Mouse (Mus musculus) G1E (cell line): ENCODE measurements around the gene Mms19. TPM values are rescaled to one million over a fixed set of nuclear protein-coding genes. Genes with fewer than 3 reads are reported as not detected.

ENCODE experiments used
- ATAC-seq: 2 replicates; pipeline ENCODE4 v1.8.0; 2016; ENCODE audit warnings: mild to moderate bottlenecking; ENCODE audit not compliant: insufficient number of reproducible peaks, poor library complexity, low FRiP score, severe bottlenecking; ENCODE audit errors: extremely low read depth
- DNase-seq: peaks from one replicate; pipeline ENCODE4 v3.0.0; 2012; ENCODE audit warnings: low spot score
- H3K27me3 ChIP-seq: 2 replicates; pipeline ENCODE4 v1.6.1; 2012; ENCODE audit warnings: mild to moderate bottlenecking, low read length, inconsistent platforms; ENCODE audit not compliant: insufficient read depth
- H3K36me3 ChIP-seq: replicated peaks from 2 replicates; pipeline ENCODE3; 2012; ENCODE audit warnings: mild to moderate bottlenecking, inconsistent platforms
- H3K4me1 ChIP-seq: 2 replicates; pipeline ENCODE4 v1.6.1; 2012; ENCODE audit warnings: low read depth, low read length, inconsistent platforms, mixed read lengths; ENCODE audit not compliant: insufficient read depth
- H3K4me3 ChIP-seq: 2 replicates; pipeline ENCODE4 v1.5.1; 2012; ENCODE audit warnings: low read depth, mild to moderate bottlenecking, inconsistent platforms, low read length, moderate library complexity, mixed read lengths
- H3K9me3 ChIP-seq: replicated peaks from 2 replicates; pipeline ENCODE4 v1.6.1; 2012; ENCODE audit warnings: inconsistent platforms
- CTCF ChIP-seq: IDR thresholded peaks from 2 replicates; pipeline ENCODE4 v1.5.1; 2012; ENCODE audit warnings: low read depth, low read length, inconsistent platforms, mixed read lengths
- GATA1 ChIP-seq: IDR thresholded peaks from 2 replicates; pipeline ENCODE4 v1.6.1; 2012; ENCODE audit warnings: borderline replicate concordance, low read length, inconsistent platforms, mixed read lengths
- GATA2 ChIP-seq: IDR thresholded peaks from 2 replicates; pipeline ENCODE4 v1.6.1; 2012; ENCODE audit warnings: low read depth, low read length, inconsistent platforms, borderline replicate concordance
- POLR2AphosphoS5 ChIP-seq: IDR thresholded peaks from 2 replicates; pipeline ENCODE4 v1.6.1; 2012; ENCODE audit warnings: low read depth, low read length, inconsistent platforms; ENCODE audit not compliant: insufficient replicate concordance
- TAL1 ChIP-seq: conservative IDR thresholded peaks from 2 replicates; pipeline ENCODE4 v1.6.1; 2012; ENCODE audit warnings: low read depth, low read length, inconsistent platforms, mixed read lengths
- polyA plus RNA-seq: library from polyadenylated mRNA; stranded (reverse); fragments of >175 nt; gene quantifications from 2 replicates; pipeline ENCODE4 v1.2.3, GENCODE M21; 2012
- total RNA-seq, 2 experiments: library from RNA; stranded (forward) in 1 of 2; stranded (reverse) in 1 of 2; fragments of 200-1000 nt in 1 of 2; fragments of >200 nt in 1 of 2; fragmentation: Nextera tagmentation in 1 of 2; gene quantifications; 2 replicates each; pipeline ENCODE4 v1.2.3; 2014 to 2017

Mms19 gene
- total and polyA plus RNA-seq, 3 experiments = 17.4 to 39.4 (median 26.2) TPM

GRCm38 (mm10) chr19:41981595-41981927 lies 604 bp upstream of the Mms19 start, which contains the start of gene Ubtd1:
Gene Ubtd1, plus strand, starts transcription at chr19:41981763.
- Histone ChIP-seq H3K36me3 (peaks cover 20% of the 10 kb centered on the region), H3K9me3 (no peaks in the 10 kb centered on the region), H3K4me3 (peak within 1 kb of the TSS; percentile 86), H3K4me1 (peaks cover 25% of the 10 kb centered on the region), H3K27me3 (peaks cover 22% of the 10 kb centered on the region)
- TF ChIP-seq CTCF (no peak), GATA1 (no peak), POLR2AphosphoS5 (no peak), GATA2 (no peak), TAL1 (no peak)
- no peak for DNase-seq
- no peak; the same call in 1 of the 2 replicates for ATAC-seq

GRCm38 (mm10) chr19:41980422-41980818 lies 537 bp downstream of the Mms19 start:
- DNase-seq = peak; percentile 55
- ATAC-seq = no peak
- peaks cover 22% of the 10 kb centered on the region for H3K27me3 ChIP-seq
- peaks cover 26% of the 10 kb centered on the region for H3K36me3 ChIP-seq
- TF ChIP-seq POLR2AphosphoS5 (no peak), TAL1 (no peak), CTCF (no peak), GATA1 (no peak), GATA2 (no peak)
- H3K9me3 ChIP-seq = no peaks in the 10 kb centered on the region
- peaks cover 25% of the 10 kb centered on the region for H3K4me1 ChIP-seq
- H3K4me3 ChIP-seq = peak overlapping the region; percentile 86

GRCm38 (mm10) chr19:41973891-41974794 lies 6.8 kb downstream of the Mms19 start:
- DNase-seq = no peak
- Histone ChIP-seq H3K9me3 (no peaks in the 10 kb centered on the region), H3K36me3 (peaks cover 69% of the 10 kb centered on the region), H3K27me3 (no peaks in the 10 kb centered on the region), H3K4me1 (peaks cover 3% of the 10 kb centered on the region; the same call in 1 of the 2 replicates), H3K4me3 (no peak overlapping the region)
- TF ChIP-seq CTCF (no peak), GATA1 (no peak), TAL1 (no peak), POLR2AphosphoS5 (no peak), GATA2 (no peak)
- no peak for ATAC-seq

GRCm38 (mm10) chr19:41969618-41970017 lies 11.3 kb downstream of the Mms19 start:
- ATAC-seq (no peak), DNase-seq (no peak)
- Histone ChIP-seq H3K36me3 (peaks cover 80% of the 10 kb centered on the region), H3K4me3 (no peak overlapping the region), H3K27me3 (no peaks in the 10 kb centered on the region), H3K4me1 (no peaks in the 10 kb centered on the region), H3K9me3 (no peaks in the 10 kb centered on the region)
- TF ChIP-seq TAL1 = no peak
- TF ChIP-seq CTCF = no peak
- TF ChIP-seq GATA2 = no peak
- no peak for TF ChIP-seq GATA1
- no peak for TF ChIP-seq POLR2AphosphoS5

- no peak for TF ChIP-seq TAL1
- TF ChIP-seq GATA2 = no peak
- no peak for TF ChIP-seq GATA1
- no peak for TF ChIP-seq POLR2AphosphoS5
- TF ChIP-seq CTCF = no peak
- H3K4me1 ChIP-seq = no peaks in the 10 kb centered on the region
- no peaks in the 10 kb centered on the region for H3K27me3 ChIP-seq
- no peak overlapping the region for H3K4me3 ChIP-seq
- H3K9me3 ChIP-seq = no peaks in the 10 kb centered on the region
- ATAC-seq (no peak), DNase-seq (no peak)
- H3K36me3 ChIP-seq = peaks cover 99% of the 10 kb centered on the region
These were observed 27.4 kb downstream of the Mms19 start for GRCm38 (mm10) chr19:41953574-41953973.

- peak; percentile 18 for DNase-seq
- TF ChIP-seq POLR2AphosphoS5 = no peak
- no peak for TF ChIP-seq GATA2
- no peak for TF ChIP-seq TAL1
- TF ChIP-seq GATA1 = no peak
- no peak for TF ChIP-seq CTCF
- H3K27me3 ChIP-seq = no peaks in the 10 kb centered on the region
- no peak overlapping the region for H3K4me3 ChIP-seq
- no peak for ATAC-seq
- H3K36me3 ChIP-seq = peaks cover 99% of the 10 kb centered on the region
- no peaks in the 10 kb centered on the region for H3K9me3 ChIP-seq
- peaks cover 2% of the 10 kb centered on the region; the same call in 1 of the 2 replicates for H3K4me1 ChIP-seq
These were observed 28.7 kb downstream of the Mms19 start for GRCm38 (mm10) chr19:41952287-41952686.
